Mouse (Mus musculus) limb, embryonic 10.5 days (tissue): ENCODE data around the gene D330020A13Rik. TPM values are rescaled to one million over a fixed set of nuclear protein-coding genes. Genes with fewer than 3 reads are reported as not detected.

Experiments
- DNase-seq: peaks from one replicate; pipeline ENCODE4 v3.0.0-alpha.2; 2017; ENCODE audit warnings: low spot score
- H3K27ac ChIP-seq: fragments of 300-500 bp; sonication (generic); 2 replicates; pipeline ENCODE4 v1.5.1; 2016; ENCODE audit warnings: mild to moderate bottlenecking
- H3K27me3 ChIP-seq: fragments of 300-500 bp; sonication (generic); 2 replicates; pipeline ENCODE4 v1.6.1; 2016; ENCODE audit warnings: low read depth, mild to moderate bottlenecking; ENCODE audit not compliant: poor library complexity, severe bottlenecking
- H3K36me3 ChIP-seq: fragments of 300-500 bp; sonication (generic); 2 replicates; pipeline ENCODE4 v1.6.1; 2016; ENCODE audit warnings: mild to moderate bottlenecking, moderate library complexity
- H3K4me1 ChIP-seq: fragments of 300-500 bp; sonication (generic); 2 replicates; pipeline ENCODE4 v1.6.1; 2016
- H3K4me3 ChIP-seq: fragments of 300-500 bp; sonication (generic); 2 replicates; pipeline ENCODE4 v1.5.1; 2016; ENCODE audit warnings: mild to moderate bottlenecking, moderate library complexity
- H3K9me3 ChIP-seq: fragments of 300-500 bp; sonication (generic); replicated peaks from 2 replicates; pipeline ENCODE4 v1.6.1; 2016; ENCODE audit warnings: mild to moderate bottlenecking
- WGBS: fragments of 180-500 bp; shearing (Covaris S2); methylation state at CpG from one replicate; pipeline ENCODE4 v1.1.7; 2016; 5-methylcytosine and 5-hydroxymethylcytosine counted together
- polyA plus RNA-seq: library from polyadenylated mRNA; unstranded; fragments of >200 nt; fragmentation: Nextera tagmentation; extraction: Ambion mirVana; gene quantifications from 2 replicates; pipeline ENCODE4 v1.2.1, GENCODE M21; 2016

The D330020A13Rik gene
- polyA plus RNA-seq: not detected in 2 replicates

DNA sequence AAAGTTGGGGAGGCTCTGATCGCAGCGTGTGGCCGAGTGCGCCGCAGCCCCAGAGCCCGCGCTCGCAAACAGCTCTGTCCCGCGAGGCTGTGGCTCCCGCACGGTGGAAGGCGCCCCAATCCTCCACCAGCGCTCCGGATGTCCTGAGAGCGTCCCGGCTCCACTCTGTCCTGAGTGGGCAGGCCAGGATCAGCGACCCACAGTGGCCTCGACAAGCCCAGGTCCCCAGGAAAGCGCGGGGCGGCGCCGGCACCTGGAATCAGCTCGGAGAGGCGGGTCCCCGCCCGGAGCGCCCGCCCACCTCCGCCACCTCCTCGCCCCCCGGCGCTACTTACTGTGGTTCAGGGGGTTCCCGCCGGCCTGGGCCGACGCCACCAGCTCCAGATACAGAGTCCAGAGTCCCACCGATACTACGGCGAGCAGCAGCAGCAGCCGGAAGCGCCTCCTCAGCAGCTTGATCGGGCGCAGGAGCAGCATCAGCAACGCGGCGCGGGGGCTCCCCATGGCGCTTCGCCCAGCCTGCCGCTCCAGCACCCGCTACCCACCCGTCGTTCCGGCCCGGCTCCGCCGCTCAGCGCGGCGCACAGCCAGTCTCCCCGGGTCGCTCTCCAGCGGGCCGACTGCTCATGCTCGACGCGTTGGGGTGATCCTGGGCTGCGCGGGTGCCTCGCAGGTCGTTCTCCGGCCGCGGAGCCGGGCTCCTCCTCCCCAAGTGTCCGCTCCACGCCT lies at the start of gene D330020A13Rik, which contains the start of gene B4galnt3:
TSS of gene D330020A13Rik (plus strand) at position 309 of the 729 bp plus-strand sequence.
TSS of gene B4galnt3 (minus strand) at position 504 of the 729 bp plus-strand sequence.
- peaks cover 15% of the 10 kb centered on the region for H3K4me1 ChIP-seq
- WGBS: under 1% methylated on average over 76 of the region's 79 CpGs
- peaks cover 51% of the 10 kb centered on the region for H3K27me3 ChIP-seq
- peak within 1 kb of the TSS; percentile 62 for H3K27ac ChIP-seq
- H3K9me3 ChIP-seq: no peaks in the 10 kb centered on the region
- H3K4me3 ChIP-seq: peak within 1 kb of the TSS; percentile 74
- DNase-seq: peak; percentile 76
- H3K36me3 ChIP-seq: no peaks in the 10 kb centered on the region

DNA sequence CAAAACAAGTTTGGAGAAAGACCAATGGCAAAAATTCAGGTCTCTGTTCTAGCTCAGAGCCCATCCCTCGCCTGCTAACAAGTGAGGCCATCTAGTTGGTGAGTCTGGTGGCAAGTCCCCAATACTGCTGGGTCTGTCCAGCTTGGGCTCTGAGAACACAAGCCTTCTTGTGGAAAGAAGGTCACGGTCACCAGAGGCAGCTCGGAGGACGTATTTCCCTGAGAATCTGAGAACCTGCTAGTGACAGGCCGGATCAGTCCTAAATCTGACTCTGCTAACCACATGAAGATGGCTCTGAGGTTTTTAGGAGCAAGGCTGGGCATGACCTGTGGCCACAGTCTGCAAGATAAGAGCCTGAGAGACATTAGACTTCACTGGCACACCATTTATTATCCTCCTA lies 47.5 kb upstream of the D330020A13Rik start:
- no peak for DNase-seq
- H3K27me3 ChIP-seq: no peaks in the 10 kb centered on the region
- WGBS: 88% methylated on average over 5 of the region's 5 CpGs
- no peaks in the 10 kb centered on the region for H3K36me3 ChIP-seq
- H3K27ac ChIP-seq: no peak overlapping the region
- no peaks in the 10 kb centered on the region for H3K9me3 ChIP-seq
- no peak overlapping the region for H3K4me3 ChIP-seq
- no peaks in the 10 kb centered on the region for H3K4me1 ChIP-seq

DNA sequence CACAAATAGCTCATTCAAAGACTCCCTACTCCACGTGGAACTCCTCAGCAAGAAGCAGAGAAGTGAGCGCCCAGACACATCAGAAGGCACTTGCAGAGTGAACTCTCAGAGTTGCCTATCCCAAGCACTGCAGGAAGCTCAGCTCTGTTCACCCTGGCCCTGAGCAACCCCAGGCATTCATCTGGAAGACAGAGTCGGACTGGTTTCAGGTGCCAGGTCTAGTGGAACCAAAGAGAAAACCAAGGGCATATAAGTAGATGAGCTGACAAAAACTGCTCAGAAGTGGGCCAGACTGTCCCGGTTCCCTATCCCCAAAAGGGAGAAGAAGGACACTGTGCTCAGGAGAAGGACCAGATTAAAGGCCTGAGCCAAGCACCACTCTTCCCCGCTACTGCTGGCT lies 44.3 kb upstream of the D330020A13Rik start:
- Histone ChIP-seq H3K9me3 (no peaks in the 10 kb centered on the region), H3K27me3 (no peaks in the 10 kb centered on the region), H3K4me1 (peaks cover 4% of the 10 kb centered on the region), H3K36me3 (no peaks in the 10 kb centered on the region), H3K4me3 (no peak overlapping the region), H3K27ac (no peak overlapping the region)
- DNase-seq: no peak
- 85% methylated on average over 5 of the region's 5 CpGs for WGBS

DNA sequence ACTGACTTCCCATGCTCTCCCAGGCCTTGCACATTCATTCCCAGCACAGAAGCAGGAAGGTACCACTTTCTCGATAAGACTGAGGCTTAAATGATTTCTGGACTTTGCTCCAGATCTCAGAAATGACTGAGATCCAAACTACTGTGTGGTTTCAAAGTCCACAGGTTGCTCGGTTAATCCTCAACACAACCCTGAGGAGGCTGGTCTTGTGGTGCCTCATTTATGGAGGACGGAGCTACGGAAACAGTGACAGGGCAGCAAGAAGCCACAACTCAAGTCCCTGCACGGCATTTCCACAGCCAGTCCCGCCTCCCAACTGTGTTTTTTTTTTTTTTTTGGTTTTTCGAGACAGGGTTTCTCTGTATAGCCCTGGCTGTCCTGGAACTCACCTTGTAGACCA lies 43.2 kb upstream of the D330020A13Rik start:
- Histone ChIP-seq H3K4me1 (peaks cover 6% of the 10 kb centered on the region), H3K27me3 (no peaks in the 10 kb centered on the region), H3K27ac (no peak overlapping the region), H3K4me3 (no peak overlapping the region), H3K9me3 (no peaks in the 10 kb centered on the region), H3K36me3 (no peaks in the 10 kb centered on the region)
- 86% methylated on average over 7 of the region's 7 CpGs for WGBS
- DNase-seq: no peak

DNA sequence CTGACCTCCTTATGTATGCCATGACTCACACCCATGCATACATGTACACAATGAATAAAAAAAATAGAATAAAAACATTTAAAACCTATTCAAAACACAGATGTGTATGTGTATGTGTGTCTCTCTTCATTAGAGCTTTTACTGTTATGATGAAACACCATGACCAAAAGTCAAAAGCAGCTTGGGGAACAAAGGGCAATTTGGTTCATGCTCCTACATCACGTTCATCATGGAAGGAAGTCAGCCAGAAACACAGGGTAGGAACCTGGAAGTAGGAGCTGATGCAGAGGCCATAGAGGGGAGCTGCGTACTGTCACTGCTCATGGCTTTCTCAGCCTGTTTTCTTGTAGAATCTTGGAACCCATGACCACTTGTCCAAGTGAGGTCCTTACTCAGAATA lies 41.4 kb upstream of the D330020A13Rik start:
- Histone ChIP-seq H3K27ac (no peak overlapping the region), H3K36me3 (no peaks in the 10 kb centered on the region), H3K4me3 (no peak overlapping the region), H3K4me1 (peaks cover 6% of the 10 kb centered on the region), H3K9me3 (no peaks in the 10 kb centered on the region), H3K27me3 (no peaks in the 10 kb centered on the region)
- 92% methylated on average over 2 of the region's 2 CpGs for WGBS
- DNase-seq: no peak

DNA sequence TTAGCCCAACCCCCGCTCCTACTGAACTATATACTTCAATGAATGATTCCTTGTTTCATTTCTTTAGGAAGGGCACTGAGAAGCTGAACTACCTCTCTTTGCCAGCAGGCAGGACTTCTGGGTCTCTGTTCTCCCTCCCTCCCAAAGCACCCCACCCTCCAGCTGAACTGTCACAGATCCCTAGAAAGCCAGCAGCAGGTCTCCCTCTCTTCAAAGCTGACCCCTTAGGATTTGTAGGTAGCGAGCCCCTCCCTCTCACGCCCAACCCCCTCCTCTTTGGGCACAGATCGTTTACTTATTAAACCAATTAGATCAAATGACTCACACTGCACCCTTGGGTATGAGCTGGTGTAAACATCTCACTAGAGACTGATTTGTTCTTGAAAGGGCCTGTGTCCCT lies 39.5 kb upstream of the D330020A13Rik start:
- Histone ChIP-seq H3K27me3 (no peaks in the 10 kb centered on the region), H3K4me1 (peaks cover 6% of the 10 kb centered on the region), H3K27ac (no peak overlapping the region), H3K4me3 (no peak overlapping the region), H3K9me3 (no peaks in the 10 kb centered on the region), H3K36me3 (no peaks in the 10 kb centered on the region)
- DNase-seq: no peak
- 58% methylated on average over 4 of the region's 4 CpGs for WGBS

DNA sequence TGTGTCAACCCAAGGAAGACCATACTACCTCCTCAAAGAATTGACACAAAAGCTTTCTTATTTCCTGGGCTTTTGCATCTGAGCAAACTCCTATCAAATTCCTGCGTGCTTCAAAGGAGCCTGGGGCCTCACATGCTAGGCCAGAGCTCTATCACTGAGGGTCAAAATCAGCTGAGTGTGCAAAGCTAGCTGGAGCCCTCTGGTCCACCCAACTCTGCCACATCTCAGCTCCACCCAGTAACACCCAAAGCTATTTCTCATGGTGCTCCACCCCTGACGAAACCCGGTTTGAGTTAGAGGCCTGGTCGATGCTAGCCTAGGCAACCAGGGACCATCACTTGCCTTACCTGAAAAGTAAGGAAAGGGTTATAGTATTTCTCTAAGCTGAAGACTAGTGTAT lies 39.0 kb upstream of the D330020A13Rik start:
- H3K4me1 ChIP-seq: peaks cover 6% of the 10 kb centered on the region
- no peaks in the 10 kb centered on the region for H3K36me3 ChIP-seq
- H3K9me3 ChIP-seq: no peaks in the 10 kb centered on the region
- 58% methylated on average over 4 of the region's 4 CpGs for WGBS
- H3K4me3 ChIP-seq: no peak overlapping the region
- H3K27ac ChIP-seq: no peak overlapping the region
- no peak for DNase-seq
- no peaks in the 10 kb centered on the region for H3K27me3 ChIP-seq

DNA sequence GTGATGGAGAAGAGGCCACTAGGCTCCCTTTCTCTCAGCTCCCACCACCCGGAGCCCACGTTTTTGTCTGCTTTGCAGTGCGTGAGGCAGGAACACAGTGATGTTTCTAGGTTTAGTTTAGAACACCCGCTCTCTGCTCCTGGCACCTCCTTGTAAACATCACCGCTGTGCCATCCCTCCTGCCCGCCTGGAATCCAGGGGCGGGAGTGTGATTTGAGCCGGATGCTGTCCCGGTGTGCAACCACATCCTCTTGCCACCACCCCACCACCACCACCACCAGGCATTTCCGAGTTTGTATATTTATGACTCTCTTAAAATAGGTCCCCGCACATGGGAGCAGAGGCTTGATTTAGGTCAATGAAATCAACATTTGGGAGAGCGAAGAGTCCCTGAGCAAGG lies 38.5 kb upstream of the D330020A13Rik start:
- no peaks in the 10 kb centered on the region for H3K9me3 ChIP-seq
- 83% methylated on average over 12 of the region's 12 CpGs for WGBS

DNA sequence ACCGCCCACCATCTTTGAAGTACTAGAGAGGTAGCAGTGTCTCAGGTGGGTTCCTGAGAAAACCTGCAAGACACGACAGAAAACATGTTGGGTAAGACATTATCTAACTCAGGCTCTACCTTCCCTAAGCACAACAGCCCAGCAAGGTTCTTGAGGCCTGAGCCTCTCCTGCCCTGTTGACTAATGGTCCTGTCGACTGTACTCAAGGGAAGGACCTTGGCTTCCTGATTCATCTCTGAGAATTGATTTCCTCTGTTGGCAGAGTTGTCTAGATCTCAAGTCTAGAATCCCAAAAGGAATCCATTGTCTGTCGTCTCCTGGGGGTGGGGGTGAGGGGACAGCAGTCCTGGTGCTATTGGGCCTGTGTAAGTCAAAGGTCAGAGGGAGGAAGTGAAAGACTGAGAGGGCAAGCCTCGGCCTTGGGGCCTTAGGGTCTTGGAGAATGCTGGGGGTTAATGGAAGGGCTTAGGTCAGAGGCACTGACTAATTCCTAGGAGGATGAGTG lies 37.7 kb upstream of the D330020A13Rik start:
- H3K27me3 ChIP-seq: no peaks in the 10 kb centered on the region
- H3K4me3 ChIP-seq: no peak overlapping the region
- WGBS: 68% methylated on average over 5 of the region's 5 CpGs
- DNase-seq: no peak
- H3K36me3 ChIP-seq: no peaks in the 10 kb centered on the region
- no peaks in the 10 kb centered on the region for H3K9me3 ChIP-seq
- H3K4me1 ChIP-seq: peaks cover 6% of the 10 kb centered on the region
- H3K27ac ChIP-seq: no peak overlapping the region

More for the DNA sequence above, 38.5 kb upstream of the D330020A13Rik start:
- Histone ChIP-seq H3K4me3 (no peak overlapping the region), H3K27me3 (no peaks in the 10 kb centered on the region), H3K4me1 (peaks cover 6% of the 10 kb centered on the region), H3K36me3 (no peaks in the 10 kb centered on the region), H3K27ac (no peak overlapping the region)
- DNase-seq: no peak

DNA sequence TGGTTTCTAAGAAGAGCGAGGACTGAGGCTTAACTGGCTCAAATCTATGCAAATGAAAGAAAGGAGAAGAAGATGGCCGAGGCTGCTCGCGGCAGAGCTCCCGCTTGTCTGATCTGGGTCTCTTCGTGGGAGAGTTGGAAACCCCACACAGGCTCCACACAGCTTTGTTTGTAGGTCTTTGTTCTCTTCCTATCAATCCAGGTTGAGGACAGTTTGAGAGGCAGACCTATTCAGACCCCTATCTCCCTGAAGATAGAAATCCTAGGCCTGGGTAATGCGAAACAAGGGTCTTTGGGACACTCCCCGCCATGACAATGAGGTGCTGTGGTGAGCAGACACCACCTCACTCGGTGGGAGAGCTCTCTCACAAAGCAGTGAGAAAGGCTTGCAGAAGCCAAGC lies 34.7 kb upstream of the D330020A13Rik start:
- Histone ChIP-seq H3K4me1 (peaks cover 18% of the 10 kb centered on the region), H3K27me3 (no peaks in the 10 kb centered on the region), H3K9me3 (no peaks in the 10 kb centered on the region), H3K36me3 (no peaks in the 10 kb centered on the region), H3K4me3 (no peak overlapping the region), H3K27ac (no peak overlapping the region)
- WGBS: 53% methylated on average over 9 of the region's 9 CpGs
- no peak for DNase-seq

DNA sequence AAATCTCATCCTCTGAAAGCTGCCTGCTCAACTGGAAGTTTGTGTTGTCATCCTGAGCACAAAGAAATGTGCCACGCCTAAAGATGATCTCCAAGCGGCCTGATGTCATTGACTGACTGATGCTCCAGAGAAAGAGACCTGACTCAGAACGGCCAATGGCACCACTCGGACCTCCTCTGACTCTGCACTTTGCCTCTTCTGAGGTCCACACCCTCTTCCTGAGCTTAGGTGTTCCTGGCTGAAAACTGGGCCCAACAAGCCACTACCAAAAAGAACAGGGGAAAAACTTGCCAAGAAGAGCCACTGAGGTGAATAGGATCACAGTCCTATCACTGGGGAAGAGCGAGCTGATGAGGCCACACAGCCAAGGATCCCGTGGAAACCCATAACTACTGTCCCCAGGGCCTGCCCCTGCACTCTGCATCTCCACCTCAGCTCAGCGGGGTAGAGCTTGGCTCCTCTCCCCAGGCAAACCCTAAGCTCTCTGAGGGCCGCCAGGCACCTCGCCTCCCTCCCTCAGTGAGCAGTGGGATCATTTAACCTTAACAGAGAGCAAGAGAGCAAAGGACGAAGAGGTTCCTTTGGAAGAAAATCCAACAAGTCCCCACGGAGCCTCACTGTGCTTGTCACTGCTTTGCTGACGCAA lies 31.2 kb upstream of the D330020A13Rik start:
- WGBS: 60% methylated on average over 12 of the region's 12 CpGs
- H3K4me1 ChIP-seq: peaks cover 13% of the 10 kb centered on the region
- no peak overlapping the region for H3K27ac ChIP-seq
- no peaks in the 10 kb centered on the region for H3K36me3 ChIP-seq
- DNase-seq: no peak
- no peaks in the 10 kb centered on the region for H3K9me3 ChIP-seq
- no peak overlapping the region for H3K4me3 ChIP-seq
- H3K27me3 ChIP-seq: no peaks in the 10 kb centered on the region

DNA sequence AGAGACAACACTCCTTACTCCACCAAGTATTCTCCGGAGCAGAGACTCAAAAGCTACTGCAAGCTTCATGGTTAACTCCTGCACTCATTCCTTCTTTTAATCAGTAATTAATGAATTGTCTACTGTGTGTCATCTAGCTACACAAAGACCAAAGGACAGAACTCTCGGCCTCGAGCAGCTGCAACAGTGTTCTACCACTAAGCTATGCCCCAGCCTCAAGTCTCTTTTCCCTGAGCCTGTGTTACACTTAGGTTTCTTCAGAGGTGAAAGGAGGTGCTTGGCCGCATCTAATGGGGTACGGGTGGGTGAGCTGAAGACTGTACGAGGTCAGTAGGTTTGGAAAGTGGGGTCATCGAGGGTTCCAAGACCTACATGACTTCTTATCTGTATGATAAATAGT lies 30.6 kb upstream of the D330020A13Rik start:
- no peak for DNase-seq
- 86% methylated on average over 7 of the region's 7 CpGs for WGBS
- Histone ChIP-seq H3K4me1 (peaks cover 13% of the 10 kb centered on the region), H3K36me3 (no peaks in the 10 kb centered on the region), H3K27ac (no peak overlapping the region), H3K9me3 (no peaks in the 10 kb centered on the region), H3K4me3 (no peak overlapping the region), H3K27me3 (no peaks in the 10 kb centered on the region)

DNA sequence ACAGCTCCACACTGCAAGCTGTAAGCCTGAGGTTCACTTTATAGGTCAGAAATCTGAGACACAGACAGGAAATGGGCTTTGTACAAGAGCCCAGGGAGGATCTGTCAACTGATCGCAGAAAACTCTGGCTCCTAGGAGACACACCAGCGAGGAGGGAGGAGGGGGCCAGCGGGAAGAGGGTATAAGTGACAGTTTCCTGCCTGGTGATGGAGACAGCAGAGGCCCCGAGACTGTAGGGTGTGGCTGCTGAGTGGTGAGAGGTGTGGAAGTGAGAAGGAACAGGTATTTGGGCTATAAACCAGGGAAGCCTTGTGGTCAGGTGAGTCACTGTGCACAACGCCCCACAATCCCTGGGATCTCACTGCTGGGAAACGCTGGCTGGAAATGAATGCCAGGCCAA lies 30.0 kb upstream of the D330020A13Rik start:
- Histone ChIP-seq H3K4me3 (no peak overlapping the region), H3K4me1 (peaks cover 13% of the 10 kb centered on the region), H3K36me3 (no peaks in the 10 kb centered on the region), H3K27ac (no peak overlapping the region), H3K27me3 (no peaks in the 10 kb centered on the region), H3K9me3 (no peaks in the 10 kb centered on the region)
- WGBS: 46% methylated on average over 6 of the region's 6 CpGs
- no peak for DNase-seq
